Mouse (Mus musculus): ENCODE results near the gene Cyb5r2.

DNA sequence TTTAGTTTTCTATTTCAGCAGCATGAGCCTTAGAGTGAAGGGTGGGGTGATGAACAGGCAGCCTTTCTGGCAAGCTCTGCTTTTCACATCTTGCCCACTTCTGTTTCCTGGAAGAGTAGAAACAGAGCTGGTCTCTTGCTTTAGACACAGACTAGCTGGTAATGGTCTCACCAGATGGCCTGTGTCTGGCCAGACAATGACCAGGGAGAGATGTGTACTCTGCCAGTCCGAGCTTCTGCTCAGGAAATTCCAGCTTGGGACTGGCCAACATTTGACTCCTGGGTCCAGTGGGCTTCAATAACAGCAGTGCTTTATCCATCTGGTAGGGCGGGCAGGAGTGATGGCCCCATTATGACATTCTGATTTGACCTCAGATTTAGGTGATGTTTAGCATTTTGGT is 12.7 kb downstream of the Cyb5r2 start:
- TF ChIP-seq CTCF (IDR thresholded peaks at IDR 0.05; ENCODE audit: extremely low read depth, insufficient read length, insufficient replicate concordance, low read depth, low read length) = no peak
- no peak for TF ChIP-seq POLR2A (IDR thresholded peaks at IDR 0.05; ENCODE audit: low read depth, low read length)

Measured in small intestine, adult 2 months (tissue).